20 mouse cellular contexts compared by ENCODE assay signal in the genomic region with DNA sequence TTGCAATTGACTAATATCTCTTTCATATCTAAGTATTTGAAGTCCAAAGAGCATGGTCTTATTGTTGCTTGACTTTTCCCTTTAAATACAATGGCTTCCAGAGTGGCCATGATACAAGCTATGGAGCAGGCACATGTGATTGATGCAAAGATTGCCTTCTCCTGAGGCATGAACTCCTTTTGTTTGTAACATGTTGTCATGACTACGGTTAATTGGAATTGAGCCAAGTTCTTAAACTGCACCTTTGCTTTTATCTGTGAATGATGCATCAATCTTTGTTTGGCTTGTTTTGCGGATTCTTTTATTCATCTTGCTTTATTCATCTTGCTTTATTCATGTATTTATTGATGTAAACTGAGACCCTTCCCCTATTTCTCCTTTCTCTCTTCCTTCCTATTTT.
DNase-seq lines count a peak whose midpoint lies in the region; ATAC-seq and TF ChIP-seq lines count a peak whose summit lies in the region.
"Had no signal": no experiment of that assay in that cellular context is flagged by ENCODE, and none has a peak within 500 bp of the region (broad histone marks: within the 10 kb centered on the region; RNA-seq: fewer than 3 reads in every experiment).

No protein-coding gene starts in this region.

- H3K9ac ChIP-seq in forebrain, embryonic 14.5 days (ENCODE audit: low read length), result no peak overlapping the region
- H3K9ac ChIP-seq in forebrain, embryonic 15.5 days (replicated peaks), result no peak overlapping the region
- H3K9ac ChIP-seq in hindbrain, postnatal 0 days (replicated peaks; ENCODE audit: low read length), result no peak overlapping the region
- H3K9ac ChIP-seq in hindbrain, embryonic 16.5 days (ENCODE audit: low read depth, low read length), result no peak overlapping the region
- H3K9ac ChIP-seq in stomach, postnatal 0 days (ENCODE audit: low read length), result no peak overlapping the region
- H3K9ac ChIP-seq: embryonic facial prominence, embryonic 13.5 days; heart, embryonic 12.5 days; hindbrain, embryonic 13.5 days had no signal

- no peak for TF ChIP-seq CTCF in hindbrain, postnatal 0 days (IDR thresholded peaks at IDR 0.05; ENCODE audit: low read depth)
- TF ChIP-seq CTCF in stomach, postnatal 0 days (IDR thresholded peaks at IDR 0.05; ENCODE audit: low read depth), result no peak

- ATAC-seq in forebrain, embryonic 14.5 days, result no peak
- no peak for ATAC-seq in forebrain, embryonic 15.5 days (replicated peaks)
- ATAC-seq in hindbrain, postnatal 0 days, result no peak
- ATAC-seq in hindbrain, embryonic 16.5 days, result no peak
- no peak for ATAC-seq in stomach, postnatal 0 days (ENCODE audit: low FRiP score, low TSS enrichment)
- ATAC-seq: forebrain, embryonic 16.5 days; inflammation-experienced regulatory T-cells, adult 6 months; intestine, postnatal 0 days had no signal

- 60% methylated on average over 2 of the region's 2 CpGs for WGBS in forebrain, embryonic 14.5 days
- WGBS in forebrain, embryonic 15.5 days, result 60% methylated on average over 2 of the region's 2 CpGs
- 72% methylated on average over 2 of the region's 2 CpGs for WGBS in hindbrain, postnatal 0 days
- 74% methylated on average over 2 of the region's 2 CpGs for WGBS in hindbrain, embryonic 16.5 days
- WGBS in stomach, postnatal 0 days, result 64% methylated on average over 2 of the region's 2 CpGs

- H3K4me3 ChIP-seq in forebrain, embryonic 14.5 days (ENCODE audit: low read depth, low read length), result no peak overlapping the region
- H3K4me3 ChIP-seq in forebrain, embryonic 15.5 days, result no peak overlapping the region
- no peak overlapping the region for H3K4me3 ChIP-seq in hindbrain, postnatal 0 days (ENCODE audit: low read length)
- H3K4me3 ChIP-seq in hindbrain, embryonic 16.5 days (ENCODE audit: low read length), result no peak overlapping the region
- H3K4me3 ChIP-seq in stomach, postnatal 0 days (ENCODE audit: low read depth, low read length), result no peak overlapping the region
- H3K4me3 ChIP-seq: embryonic facial prominence, embryonic 13.5 days; heart, adult 2 months; heart, embryonic 12.5 days; hindbrain, embryonic 13.5 days had no signal

- H3K27ac ChIP-seq in forebrain, embryonic 14.5 days (ENCODE audit: low read depth, low read length), result no peak overlapping the region
- H3K27ac ChIP-seq in forebrain, embryonic 15.5 days (replicated peaks), result no peak overlapping the region
- H3K27ac ChIP-seq in hindbrain, postnatal 0 days, result no peak overlapping the region
- no peak overlapping the region for H3K27ac ChIP-seq in hindbrain, embryonic 16.5 days (ENCODE audit: low read depth, low read length)
- H3K27ac ChIP-seq in stomach, postnatal 0 days (replicated peaks), result no peak overlapping the region
- H3K27ac ChIP-seq: embryonic facial prominence, embryonic 13.5 days; heart, adult 2 months; hindbrain, embryonic 13.5 days had no signal

- DNase-seq in forebrain, embryonic 14.5 days (ENCODE audit: low spot score), result peak; percentile 53
- DNase-seq in hindbrain, postnatal 0 days (ENCODE audit: low spot score), result peak; percentile 21
- DNase-seq in retina, postnatal 1 day, result peak; percentile 8
- no peak for DNase-seq in retina, embryonic 14.5 days (ENCODE audit: low spot score)
- peak; percentile 7 for DNase-seq in mesoderm, embryonic 11.5 days (ENCODE audit: low read depth, low spot score)
- DNase-seq in stomach, postnatal 0 days (ENCODE audit: low spot score), result no peak
- DNase-seq: adrenal gland, postnatal 10 days; cerebellum, adult 11-12 months; cerebellum, adult 9-10 months; cerebellum, postnatal 25 days; gastrocnemius, postnatal 14 days; heart, adult 2 months had no signal

- H3K27me3 ChIP-seq in forebrain, embryonic 14.5 days (replicated peaks; ENCODE audit: control insufficient read depth, insufficient read depth, low read length), result no peaks in the 10 kb centered on the region
- no peaks in the 10 kb centered on the region for H3K27me3 ChIP-seq in forebrain, embryonic 15.5 days
- no peaks in the 10 kb centered on the region for H3K27me3 ChIP-seq in hindbrain, postnatal 0 days (ENCODE audit: insufficient read depth, low read length)
- no peaks in the 10 kb centered on the region for H3K27me3 ChIP-seq in hindbrain, embryonic 16.5 days (replicated peaks; ENCODE audit: control insufficient read depth, insufficient read depth, low read length)
- no peaks in the 10 kb centered on the region for H3K27me3 ChIP-seq in stomach, postnatal 0 days (ENCODE audit: control insufficient read depth, insufficient read depth, low read length)
- H3K27me3 ChIP-seq: embryonic facial prominence, embryonic 13.5 days; heart, embryonic 12.5 days; hindbrain, embryonic 13.5 days had no signal

- no peaks in the 10 kb centered on the region for H3K4me1 ChIP-seq in forebrain, embryonic 14.5 days (ENCODE audit: control insufficient read depth, insufficient read depth, low read length)
- H3K4me1 ChIP-seq in forebrain, embryonic 15.5 days, result no peaks in the 10 kb centered on the region
- no peaks in the 10 kb centered on the region for H3K4me1 ChIP-seq in hindbrain, postnatal 0 days (ENCODE audit: insufficient read depth, low read length)
- H3K4me1 ChIP-seq in hindbrain, embryonic 16.5 days (ENCODE audit: control insufficient read depth, insufficient read depth, low read depth, low read length), result no peaks in the 10 kb centered on the region
- no peaks in the 10 kb centered on the region for H3K4me1 ChIP-seq in stomach, postnatal 0 days (replicated peaks; ENCODE audit: control insufficient read depth, insufficient read depth)
- H3K4me1 ChIP-seq: embryonic facial prominence, embryonic 13.5 days; heart, embryonic 12.5 days; hindbrain, embryonic 13.5 days had no signal

- no peaks in the 10 kb centered on the region for H3K9me3 ChIP-seq in forebrain, embryonic 14.5 days (replicated peaks; ENCODE audit: control insufficient read depth, low read length)
- no peaks in the 10 kb centered on the region for H3K9me3 ChIP-seq in forebrain, embryonic 15.5 days
- no peaks in the 10 kb centered on the region for H3K9me3 ChIP-seq in hindbrain, postnatal 0 days (ENCODE audit: low read length)
- no peaks in the 10 kb centered on the region for H3K9me3 ChIP-seq in hindbrain, embryonic 16.5 days (ENCODE audit: control insufficient read depth, low read length)
- H3K9me3 ChIP-seq in stomach, postnatal 0 days (ENCODE audit: control insufficient read depth, low read length), result no peaks in the 10 kb centered on the region
- H3K9me3 ChIP-seq: embryonic facial prominence, embryonic 13.5 days; heart, embryonic 12.5 days; hindbrain, embryonic 13.5 days had no signal

- H3K4me2 ChIP-seq in forebrain, embryonic 14.5 days (ENCODE audit: low read length), result no peak overlapping the region
- no peak overlapping the region for H3K4me2 ChIP-seq in forebrain, embryonic 15.5 days (replicated peaks)
- H3K4me2 ChIP-seq in hindbrain, postnatal 0 days (ENCODE audit: low read depth, low read length), result no peak overlapping the region
- H3K4me2 ChIP-seq in hindbrain, embryonic 16.5 days (ENCODE audit: low read length), result no peak overlapping the region
- H3K4me2 ChIP-seq in stomach, postnatal 0 days (replicated peaks; ENCODE audit: low read depth), result no peak overlapping the region
- H3K4me2 ChIP-seq: embryonic facial prominence, embryonic 13.5 days; heart, embryonic 12.5 days; hindbrain, embryonic 13.5 days had no signal

- TF ChIP-seq EP300 in stomach, postnatal 0 days (optimal IDR thresholded peaks at IDR 0.05), result no peak

- H3K36me3 ChIP-seq in forebrain, embryonic 14.5 days (ENCODE audit: control insufficient read depth, insufficient read depth, low read length), result no peaks in the 10 kb centered on the region
- H3K36me3 ChIP-seq in forebrain, embryonic 15.5 days, result no peaks in the 10 kb centered on the region
- no peaks in the 10 kb centered on the region for H3K36me3 ChIP-seq in hindbrain, postnatal 0 days (ENCODE audit: insufficient read depth, low read length)
- H3K36me3 ChIP-seq in hindbrain, embryonic 16.5 days (ENCODE audit: control insufficient read depth, insufficient read depth, low read length), result no peaks in the 10 kb centered on the region
- H3K36me3 ChIP-seq in stomach, postnatal 0 days (ENCODE audit: control insufficient read depth, insufficient read depth, low read length), result no peaks in the 10 kb centered on the region
- H3K36me3 ChIP-seq: embryonic facial prominence, embryonic 13.5 days; heart, embryonic 12.5 days; hindbrain, embryonic 13.5 days had no signal

Comparison
In these comparisons a context has a peak if more than half of its experiments do, and no peak if none do; other contexts are left out.
1. DNase-seq: peak in forebrain, embryonic 14.5 days (single experiment), hindbrain, postnatal 0 days (single experiment), retina, postnatal 1 day (single experiment) and mesoderm, embryonic 11.5 days (single experiment); none in retina, embryonic 14.5 days (single experiment) and stomach, postnatal 0 days (single experiment).